Mouse (Mus musculus): ENCODE measurements around the gene Ecd. TPM values are rescaled to one million over a fixed set of nuclear protein-coding genes. Genes with fewer than 3 reads are reported as not detected.

The Ecd gene
- 66.1 and 79.6 TPM in 2 replicates for total RNA-seq (2014; fragmentation: Nextera tagmentation)
- total RNA-seq (2017) = 62.5 and 63.9 TPM in 2 replicates
- polyA plus RNA-seq (2012) = 56.6 and 58.0 TPM in 2 replicates

- peaks cover 24% of the 10 kb centered on the region for H3K4me1 ChIP-seq (ENCODE audit: insufficient read depth, low read depth, low read length)
- peaks cover 50% of the 10 kb centered on the region for H3K36me3 ChIP-seq (replicated peaks)
- H3K9me3 ChIP-seq (replicated peaks) = peaks cover 3% of the 10 kb centered on the region; the same call in 1 of the 2 replicates
- peak; percentile 99 for ATAC-seq (ENCODE audit: extremely low read depth, insufficient number of reproducible peaks, low FRiP score, poor library complexity, severe bottlenecking)
- TF ChIP-seq POLR2AphosphoS5 (IDR thresholded peaks at IDR 0.05; ENCODE audit: insufficient replicate concordance, low read depth, low read length) (no peak), GATA1 (IDR thresholded peaks at IDR 0.05; ENCODE audit: borderline replicate concordance, low read length) (no peak), TAL1 (conservative IDR thresholded peaks at IDR 0.05; ENCODE audit: low read depth, low read length) (no peak), GATA2 (IDR thresholded peaks at IDR 0.05; ENCODE audit: borderline replicate concordance, low read depth, low read length) (no peak), CTCF (IDR thresholded peaks at IDR 0.05; ENCODE audit: low read depth, low read length) (no peak)
- DNase-seq (ENCODE audit: low spot score) = peak; percentile 81
- H3K4me3 ChIP-seq (ENCODE audit: low read depth, low read length) = peak within 1 kb of the TSS; percentile 80
- no peaks in the 10 kb centered on the region for H3K27me3 ChIP-seq (ENCODE audit: insufficient read depth, low read length)
Measured at GRCm38 (mm10) chr14:20347991-20348541, at the start of gene Ecd, which contains the start of gene Fam149b. Gene Ecd (minus strand): TSS chr14:20348121. Gene Fam149b (plus strand): TSS chr14:20348162.

- DNase-seq (ENCODE audit: low spot score) = no peak
- TF ChIP-seq CTCF (IDR thresholded peaks at IDR 0.05; ENCODE audit: low read depth, low read length) = no peak
- no peak for TF ChIP-seq GATA2 (IDR thresholded peaks at IDR 0.05; ENCODE audit: borderline replicate concordance, low read depth, low read length)
- no peak for TF ChIP-seq POLR2AphosphoS5 (IDR thresholded peaks at IDR 0.05; ENCODE audit: insufficient replicate concordance, low read depth, low read length)
- no peak for TF ChIP-seq TAL1 (conservative IDR thresholded peaks at IDR 0.05; ENCODE audit: low read depth, low read length)
- TF ChIP-seq GATA1 (IDR thresholded peaks at IDR 0.05; ENCODE audit: borderline replicate concordance, low read length) = no peak
- H3K4me3 ChIP-seq (ENCODE audit: low read depth, low read length) = no peak overlapping the region
- H3K9me3 ChIP-seq (replicated peaks) = no peaks in the 10 kb centered on the region
- peaks cover 16% of the 10 kb centered on the region for H3K4me1 ChIP-seq (ENCODE audit: insufficient read depth, low read depth, low read length)
- peaks cover under 1% of the 10 kb centered on the region for H3K36me3 ChIP-seq (replicated peaks)
- H3K27me3 ChIP-seq (ENCODE audit: insufficient read depth, low read length) = no peaks in the 10 kb centered on the region
- no peak for ATAC-seq (ENCODE audit: extremely low read depth, insufficient number of reproducible peaks, low FRiP score, poor library complexity, severe bottlenecking)
Measured at GRCm38 (mm10) chr14:20397220-20397619, 49.3 kb upstream of the Ecd start.

DNA sequence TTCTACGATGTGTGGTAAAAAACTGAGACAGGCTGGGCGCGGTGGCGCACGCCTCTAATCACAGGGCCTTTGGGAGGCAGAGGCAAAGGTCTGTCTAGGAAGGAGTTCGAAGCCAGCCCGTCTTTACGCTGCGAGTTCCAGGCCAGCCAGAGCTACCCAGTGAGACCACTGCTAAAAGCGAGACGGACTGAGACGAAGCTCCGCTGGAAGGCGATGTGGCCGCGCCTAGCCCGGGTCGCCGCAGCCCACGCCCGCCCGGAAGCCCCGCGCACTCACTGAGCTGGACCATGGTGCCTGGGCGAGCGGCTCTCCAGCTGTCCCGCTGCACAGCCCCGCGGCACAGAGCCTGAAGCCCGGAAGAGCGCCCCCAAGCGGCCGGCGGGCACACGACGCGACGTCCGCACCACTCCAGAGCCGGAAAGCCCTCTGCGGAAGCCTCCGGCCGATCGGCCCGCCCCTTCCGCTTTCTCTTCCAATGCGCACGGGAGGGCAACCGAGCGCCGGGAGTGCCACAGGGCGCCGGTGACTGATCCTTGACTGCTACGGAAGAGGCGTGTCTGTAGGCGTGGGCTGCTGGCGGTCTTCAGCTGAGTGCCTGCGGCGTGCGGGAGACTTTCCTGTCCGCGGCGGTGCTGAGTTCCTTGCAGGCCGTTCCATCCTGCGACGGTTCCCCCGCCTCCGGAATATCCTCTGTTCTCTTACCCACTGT, 45.4 kb upstream of the Ecd start, which contains the start of gene Mrps16:
Gene Mrps16, minus strand, starts transcription at position 430 of the 709 bp plus-strand sequence.
- H3K4me1 ChIP-seq (ENCODE audit: insufficient read depth, low read depth, low read length) = peaks cover 36% of the 10 kb centered on the region
- H3K9me3 ChIP-seq (replicated peaks) = no peaks in the 10 kb centered on the region
- ATAC-seq (ENCODE audit: extremely low read depth, insufficient number of reproducible peaks, low FRiP score, poor library complexity, severe bottlenecking) = peak; percentile 90
- peaks cover 30% of the 10 kb centered on the region for H3K36me3 ChIP-seq (replicated peaks)
- DNase-seq (ENCODE audit: low spot score) = peak; percentile 95
- TF ChIP-seq CTCF (IDR thresholded peaks at IDR 0.05; ENCODE audit: low read depth, low read length) = peak; percentile 53; the same call in 1 of the 2 replicates
- no peak for TF ChIP-seq GATA1 (IDR thresholded peaks at IDR 0.05; ENCODE audit: borderline replicate concordance, low read length)
- no peak for TF ChIP-seq GATA2 (IDR thresholded peaks at IDR 0.05; ENCODE audit: borderline replicate concordance, low read depth, low read length)
- no peak for TF ChIP-seq POLR2AphosphoS5 (IDR thresholded peaks at IDR 0.05; ENCODE audit: insufficient replicate concordance, low read depth, low read length)
- TF ChIP-seq TAL1 (conservative IDR thresholded peaks at IDR 0.05; ENCODE audit: low read depth, low read length) = no peak
- H3K4me3 ChIP-seq (ENCODE audit: low read depth, low read length) = peak within 1 kb of the TSS; percentile 96
- H3K27me3 ChIP-seq (ENCODE audit: insufficient read depth, low read length) = no peaks in the 10 kb centered on the region

DNA sequence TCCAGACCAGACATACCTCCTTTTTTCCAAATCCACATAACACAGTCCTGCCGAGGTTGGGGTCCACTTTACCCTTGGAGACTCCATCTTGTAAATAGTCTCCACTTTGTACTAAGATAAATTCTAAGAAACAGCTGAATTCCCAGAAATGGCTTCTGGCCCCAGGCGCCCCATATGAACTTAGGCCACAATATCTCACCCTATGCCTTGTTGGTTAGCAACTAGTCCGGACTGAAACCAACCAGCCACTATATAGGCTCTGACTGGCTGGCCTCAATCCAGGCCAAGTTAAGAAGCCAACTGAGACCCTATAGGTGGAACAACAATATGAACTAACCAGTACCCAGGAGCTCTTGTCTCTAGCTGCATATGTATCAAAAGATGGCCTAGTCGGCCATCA, 44.4 kb upstream of the Ecd start:
- H3K27me3 ChIP-seq (ENCODE audit: insufficient read depth, low read length) = no peaks in the 10 kb centered on the region
- DNase-seq (ENCODE audit: low spot score) (peak; percentile 23), ATAC-seq (ENCODE audit: extremely low read depth, insufficient number of reproducible peaks, low FRiP score, poor library complexity, severe bottlenecking) (no peak)
- no peaks in the 10 kb centered on the region for H3K9me3 ChIP-seq (replicated peaks)
- TF ChIP-seq TAL1 (conservative IDR thresholded peaks at IDR 0.05; ENCODE audit: low read depth, low read length) = no peak
- peaks cover 41% of the 10 kb centered on the region for H3K4me1 ChIP-seq (ENCODE audit: insufficient read depth, low read depth, low read length)
- peaks cover 36% of the 10 kb centered on the region for H3K36me3 ChIP-seq (replicated peaks)
- H3K4me3 ChIP-seq (ENCODE audit: low read depth, low read length) = peak overlapping the region; percentile 54

GRCm38 (mm10) chr14:20389446-20390079, 41.6 kb upstream of the Ecd start:
- no peak for TF ChIP-seq POLR2AphosphoS5 (IDR thresholded peaks at IDR 0.05; ENCODE audit: insufficient replicate concordance, low read depth, low read length)
- TF ChIP-seq GATA2 (IDR thresholded peaks at IDR 0.05; ENCODE audit: borderline replicate concordance, low read depth, low read length) = no peak
- no peak for TF ChIP-seq TAL1 (conservative IDR thresholded peaks at IDR 0.05; ENCODE audit: low read depth, low read length)
- no peak for TF ChIP-seq CTCF (IDR thresholded peaks at IDR 0.05; ENCODE audit: low read depth, low read length)
- no peak for TF ChIP-seq GATA1 (IDR thresholded peaks at IDR 0.05; ENCODE audit: borderline replicate concordance, low read length)
- Histone ChIP-seq H3K36me3 (replicated peaks) (peaks cover 61% of the 10 kb centered on the region), H3K9me3 (replicated peaks) (no peaks in the 10 kb centered on the region), H3K4me3 (ENCODE audit: low read depth, low read length) (peak overlapping the region; percentile 93; the same call in 1 of the 2 replicates), H3K27me3 (ENCODE audit: insufficient read depth, low read length) (no peaks in the 10 kb centered on the region), H3K4me1 (ENCODE audit: insufficient read depth, low read depth, low read length) (peaks cover 56% of the 10 kb centered on the region)
- ATAC-seq (ENCODE audit: extremely low read depth, insufficient number of reproducible peaks, low FRiP score, poor library complexity, severe bottlenecking) (no peak), DNase-seq (ENCODE audit: low spot score) (no peak)

Data from G1E (cell line).